In genomic region chr7:49583176-49583575, GRCm38 (mm10) we compare ENCODE assay signal across 22 mouse cellular contexts. TPM values are rescaled to one million over a fixed set of nuclear protein-coding genes. Genes with fewer than 3 reads are reported as not detected.
"Had no signal": no experiment of that assay in that cellular context is flagged by ENCODE, and none has a peak within 500 bp of the region (broad histone marks: within the 10 kb centered on the region; RNA-seq: fewer than 3 reads in every experiment).

No protein-coding gene starts in this region.

- H3K4me3 ChIP-seq: liver, embryonic 12.5 days; midbrain, embryonic 10.5 days; midbrain, embryonic 12.5 days; myocyte; neural tube, embryonic 13.5 days; neural tube, embryonic 15.5 days had no signal

- H3K4me2 ChIP-seq: liver, embryonic 12.5 days; midbrain, embryonic 12.5 days; neural tube, embryonic 13.5 days; neural tube, embryonic 15.5 days had no signal

- DNase-seq: midbrain, embryonic 14.5 days; retina, postnatal 1 day; right cerebral cortex, adult 18-20 months; right cerebral cortex, postnatal 25 days; right cerebral cortex, postnatal 4 days; spleen, adult 18-20 months; thymus, adult 18-20 months; thymus, postnatal 14 days; thymus, postnatal 36 days had no signal

- H3K9me3 ChIP-seq: liver, embryonic 12.5 days; midbrain, embryonic 10.5 days; midbrain, embryonic 12.5 days; neural tube, embryonic 13.5 days; neural tube, embryonic 15.5 days had no signal

- H3K27ac ChIP-seq: liver, embryonic 12.5 days; liver, embryonic 14.5 days; midbrain, embryonic 10.5 days; midbrain, embryonic 12.5 days; neural tube, embryonic 13.5 days; neural tube, embryonic 15.5 days had no signal

- H3K9ac ChIP-seq: liver, embryonic 12.5 days; liver, embryonic 14.5 days; midbrain, embryonic 12.5 days; neural tube, embryonic 13.5 days; neural tube, embryonic 15.5 days had no signal

- ATAC-seq: liver, embryonic 12.5 days; midbrain, embryonic 16.5 days had no signal

- H3K27me3 ChIP-seq: liver, embryonic 12.5 days; midbrain, embryonic 12.5 days; neural tube, embryonic 13.5 days; neural tube, embryonic 15.5 days had no signal

- H3K4me1 ChIP-seq: liver, embryonic 12.5 days; midbrain, embryonic 10.5 days; midbrain, embryonic 12.5 days; neural tube, embryonic 13.5 days; neural tube, embryonic 15.5 days had no signal

RNA-seq across cellular contexts. Expression of gene Dbx1, which starts 53.5 kb away (rescaled TPM):
- polyA plus RNA-seq: liver, adult 2 months; liver, embryonic 12.5 days; liver, embryonic 14.5 days; liver, embryonic 16.5 days; myocyte; small intestine, adult 2 months; stomach, embryonic 14.5 days; thymus, postnatal 0 days had no signal
